Mouse (Mus musculus): ENCODE measurements around the gene Kif21b.

GRCm38 (mm10) chr1:136126895-136127294, 4.3 kb upstream of the Kif21b start:
- TF ChIP-seq POLR2A (IDR thresholded peaks at IDR 0.05; ENCODE audit: insufficient read depth, low read depth, low read length) (no peak), CTCF (IDR thresholded peaks at IDR 0.05; ENCODE audit: insufficient read depth, low read depth, low read length) (no peak)

Measured in olfactory bulb, adult 2 months (tissue).